In genomic region chr11:6302793-6303192, GRCm38 (mm10) we compare ENCODE assay signal across 13 mouse cellular contexts.
"Had no signal": no experiment of that assay in that cellular context is flagged by ENCODE, and none has a peak within 500 bp of the region (broad histone marks: within the 10 kb centered on the region; RNA-seq: fewer than 3 reads in every experiment).

No protein-coding gene starts in this region.

- DNase-seq: layer of hippocampus, adult 9-11 months; left cerebral cortex, postnatal 4 days; lung, adult 2 months; lung, postnatal 36 days; right cerebral cortex, adult 18-20 months; spleen, adult 18-20 months; thymus, adult 18-20 months; thymus, postnatal 14 days had no signal

- H3K4me1 ChIP-seq: limb, embryonic 13.5 days; midbrain, embryonic 13.5 days; neural tube, embryonic 15.5 days had no signal

- H3K27ac ChIP-seq: limb, embryonic 13.5 days; liver, embryonic 15.5 days; midbrain, embryonic 13.5 days; neural tube, embryonic 15.5 days had no signal

- H3K27me3 ChIP-seq: limb, embryonic 13.5 days; liver, embryonic 15.5 days; midbrain, embryonic 13.5 days; neural tube, embryonic 15.5 days had no signal

- H3K9ac ChIP-seq: limb, embryonic 13.5 days; liver, embryonic 15.5 days; midbrain, embryonic 13.5 days; neural tube, embryonic 15.5 days had no signal

- H3K4me3 ChIP-seq: limb, embryonic 13.5 days; liver, embryonic 15.5 days; midbrain, embryonic 13.5 days; myocyte; neural tube, embryonic 15.5 days had no signal
